Mouse (Mus musculus): ENCODE measurements at regions not wholly inside any gene's neighbourhood (a gene's known extent, or its start where the extent isn't known, plus 50 kb on each side); places are given as distances from the start of the nearest gene placed in this dataset.

DNA sequence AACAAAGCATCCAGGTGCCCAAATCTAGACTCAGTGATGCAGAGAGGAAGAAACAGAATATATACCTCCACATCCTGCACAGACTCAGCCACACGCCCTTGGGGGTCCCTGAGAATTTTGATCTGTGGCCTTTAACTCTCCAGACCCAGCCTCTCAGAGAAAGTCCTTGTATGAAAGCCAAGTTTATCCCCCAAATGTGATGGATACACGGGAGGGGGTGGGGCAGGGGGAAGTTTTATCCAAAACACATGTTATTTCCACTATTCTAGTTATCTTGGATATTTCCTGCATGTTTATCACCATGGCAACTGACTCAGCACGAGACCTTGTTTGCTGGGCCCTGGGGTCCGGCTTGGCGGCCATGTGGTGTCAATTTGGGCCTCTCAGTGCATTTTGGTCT, 57.8 kb upstream of the Cdon start:
- no peaks in the 10 kb centered on the region for H3K9me3 ChIP-seq (ENCODE audit: low read length)
- H3K36me3 ChIP-seq (ENCODE audit: insufficient read depth, low read length) = no peaks in the 10 kb centered on the region
- H3K4me1 ChIP-seq (replicated peaks; ENCODE audit: low read depth, low read length) = no peaks in the 10 kb centered on the region
- peaks cover 3% of the 10 kb centered on the region; the same call in 1 of the 2 replicates for H3K27me3 ChIP-seq (ENCODE audit: insufficient read depth, low read length)
- H3K4me3 ChIP-seq (replicated peaks; ENCODE audit: low read length) = no peak overlapping the region
- TF ChIP-seq POU5F1 (IDR thresholded peaks at IDR 0.05; ENCODE audit: borderline replicate concordance, low read length) (no peak), NANOG (IDR thresholded peaks at IDR 0.05; ENCODE audit: borderline replicate concordance, low read length) (no peak), CTCF (conservative IDR thresholded peaks at IDR 0.05; ENCODE audit: low read length) (no peak)

DNA sequence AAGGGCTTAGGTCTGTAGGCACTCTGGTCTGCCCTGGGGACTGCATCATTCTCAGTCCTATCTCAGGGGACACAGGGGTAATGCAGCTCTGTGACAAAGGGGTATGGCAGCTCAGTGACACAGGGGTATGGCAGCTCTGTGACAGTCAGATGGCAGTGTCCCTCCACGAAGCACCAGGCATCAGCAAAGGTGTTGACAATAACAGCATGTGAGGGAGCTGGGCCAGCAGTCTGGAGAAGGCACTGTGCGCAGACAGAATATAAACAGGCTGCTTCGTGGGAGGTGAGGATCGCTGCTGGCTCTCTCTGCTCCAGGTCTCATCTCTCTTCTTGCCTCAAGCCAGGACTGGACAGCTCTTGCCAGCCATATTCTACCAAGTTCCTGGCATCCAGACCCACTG, 57.0 kb upstream of the Cdon start:
- no peak for TF ChIP-seq NANOG (IDR thresholded peaks at IDR 0.05; ENCODE audit: borderline replicate concordance, low read length)
- TF ChIP-seq POU5F1 (IDR thresholded peaks at IDR 0.05; ENCODE audit: borderline replicate concordance, low read length) = no peak
- no peak for TF ChIP-seq CTCF (conservative IDR thresholded peaks at IDR 0.05; ENCODE audit: low read length)
- Histone ChIP-seq H3K4me1 (replicated peaks; ENCODE audit: low read depth, low read length) (no peaks in the 10 kb centered on the region), H3K36me3 (ENCODE audit: insufficient read depth, low read length) (no peaks in the 10 kb centered on the region), H3K27me3 (ENCODE audit: insufficient read depth, low read length) (peaks cover 3% of the 10 kb centered on the region; the same call in 1 of the 2 replicates), H3K9me3 (ENCODE audit: low read length) (no peaks in the 10 kb centered on the region), H3K4me3 (replicated peaks; ENCODE audit: low read length) (no peak overlapping the region)

DNA sequence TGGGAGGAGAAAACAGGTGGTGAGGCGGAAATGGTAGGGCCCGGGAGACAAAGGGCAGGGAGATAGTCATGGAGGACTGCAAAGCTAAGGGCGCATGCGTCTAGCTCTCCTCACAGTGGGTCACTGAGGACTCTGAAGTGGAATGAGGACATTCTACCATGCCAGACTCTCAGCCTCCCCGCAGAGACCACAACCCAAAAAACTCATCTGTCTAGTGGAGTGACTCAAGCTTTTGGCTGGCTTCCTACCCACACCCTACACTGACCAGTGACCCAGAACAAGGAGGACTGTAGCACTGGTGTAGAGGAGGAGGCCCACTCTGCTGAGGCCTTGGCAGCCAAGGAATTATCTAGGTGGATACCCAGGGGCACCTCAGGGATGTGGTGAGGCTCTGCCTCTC, 55.0 kb upstream of the Cdon start:
- no peaks in the 10 kb centered on the region for H3K9me3 ChIP-seq (ENCODE audit: low read length)
- no peaks in the 10 kb centered on the region for H3K4me1 ChIP-seq (replicated peaks; ENCODE audit: low read depth, low read length)
- no peaks in the 10 kb centered on the region for H3K36me3 ChIP-seq (ENCODE audit: insufficient read depth, low read length)
- H3K4me3 ChIP-seq (replicated peaks; ENCODE audit: low read length) = no peak overlapping the region
- peaks cover 3% of the 10 kb centered on the region; the same call in 1 of the 2 replicates for H3K27me3 ChIP-seq (ENCODE audit: insufficient read depth, low read length)
- TF ChIP-seq NANOG (IDR thresholded peaks at IDR 0.05; ENCODE audit: borderline replicate concordance, low read length) = no peak
- TF ChIP-seq CTCF (conservative IDR thresholded peaks at IDR 0.05; ENCODE audit: low read length) = no peak
- TF ChIP-seq POU5F1 (IDR thresholded peaks at IDR 0.05; ENCODE audit: borderline replicate concordance, low read length) = no peak

- peaks cover 2% of the 10 kb centered on the region; the same call in 1 of the 2 replicates for H3K27me3 ChIP-seq (ENCODE audit: insufficient read depth, low read length)
- H3K9me3 ChIP-seq (ENCODE audit: low read length) = no peaks in the 10 kb centered on the region
- TF ChIP-seq POU5F1 (IDR thresholded peaks at IDR 0.05; ENCODE audit: borderline replicate concordance, low read length) (no peak), NANOG (IDR thresholded peaks at IDR 0.05; ENCODE audit: borderline replicate concordance, low read length) (no peak), CTCF (conservative IDR thresholded peaks at IDR 0.05; ENCODE audit: low read length) (no peak)
- H3K4me3 ChIP-seq (replicated peaks; ENCODE audit: low read length) = no peak overlapping the region
- H3K4me1 ChIP-seq (replicated peaks; ENCODE audit: low read depth, low read length) = peaks cover 7% of the 10 kb centered on the region; the same call in 1 of the 2 replicates
- H3K36me3 ChIP-seq (ENCODE audit: insufficient read depth, low read length) = no peaks in the 10 kb centered on the region
These were observed 51.9 kb upstream of the Cdon start for GRCm38 (mm10) chr9:35369063-35369462.

- H3K27me3 ChIP-seq (ENCODE audit: insufficient read depth, low read length) = peaks cover 3% of the 10 kb centered on the region
- no peaks in the 10 kb centered on the region for H3K9me3 ChIP-seq (ENCODE audit: low read length)
- H3K4me1 ChIP-seq (replicated peaks; ENCODE audit: low read depth, low read length) = peaks cover 7% of the 10 kb centered on the region; the same call in 1 of the 2 replicates
- no peaks in the 10 kb centered on the region for H3K36me3 ChIP-seq (ENCODE audit: insufficient read depth, low read length)
- no peak overlapping the region for H3K4me3 ChIP-seq (replicated peaks; ENCODE audit: low read length)
- TF ChIP-seq CTCF (conservative IDR thresholded peaks at IDR 0.05; ENCODE audit: low read length) (no peak), NANOG (IDR thresholded peaks at IDR 0.05; ENCODE audit: borderline replicate concordance, low read length) (no peak), POU5F1 (IDR thresholded peaks at IDR 0.05; ENCODE audit: borderline replicate concordance, low read length) (no peak)
These were observed 50.9 kb upstream of the Cdon start for GRCm38 (mm10) chr9:35370031-35370430.

DNA sequence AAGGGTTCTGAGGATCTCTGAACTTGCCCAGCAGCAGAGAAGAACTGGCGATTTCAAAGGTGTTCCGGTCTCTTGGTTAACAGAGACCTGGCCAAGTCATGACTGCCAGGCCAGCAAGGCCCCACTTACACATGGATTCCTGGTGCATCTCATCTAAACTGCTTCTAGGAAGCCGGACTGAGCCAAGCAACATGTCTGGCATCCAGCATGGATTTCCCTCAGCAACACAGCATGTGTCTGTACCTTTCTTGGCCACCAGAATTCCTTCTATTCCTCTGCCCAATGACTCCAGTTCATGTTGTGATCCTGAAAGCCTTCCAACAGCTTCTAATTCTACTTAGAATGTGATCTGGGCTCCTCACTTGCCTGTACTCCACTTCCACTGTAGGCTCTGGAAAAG, 50.0 kb upstream of the Cdon start:
- TF ChIP-seq NANOG (IDR thresholded peaks at IDR 0.05; ENCODE audit: borderline replicate concordance, low read length) = no peak
- no peak for TF ChIP-seq CTCF (conservative IDR thresholded peaks at IDR 0.05; ENCODE audit: low read length)
- TF ChIP-seq POU5F1 (IDR thresholded peaks at IDR 0.05; ENCODE audit: borderline replicate concordance, low read length) = no peak
- H3K36me3 ChIP-seq (ENCODE audit: insufficient read depth, low read length) = no peaks in the 10 kb centered on the region
- peaks cover 5% of the 10 kb centered on the region; the same call in 1 of the 2 replicates for H3K27me3 ChIP-seq (ENCODE audit: insufficient read depth, low read length)
- H3K4me3 ChIP-seq (replicated peaks; ENCODE audit: low read length) = no peak overlapping the region
- no peaks in the 10 kb centered on the region for H3K9me3 ChIP-seq (ENCODE audit: low read length)
- peaks cover 7% of the 10 kb centered on the region; the same call in 1 of the 2 replicates for H3K4me1 ChIP-seq (replicated peaks; ENCODE audit: low read depth, low read length)

Measured in E14TG2a.4 (cell line).